Mouse (Mus musculus) hindbrain, embryonic 10.5 days (tissue): ENCODE results near the gene Fanci. TPM values are rescaled to one million over a fixed set of nuclear protein-coding genes. Genes with fewer than 3 reads are reported as not detected.
A peak's percentile ranks its signal among the peaks of the same experiment; 100 is the strongest.

Experiments used
- DNase-seq: peaks from one replicate; pipeline ENCODE4 v3.0.0-alpha.2; 2017; ENCODE audit warnings: low spot score
- H3K27ac ChIP-seq: fragments of 300-500 bp; sonication (generic); 2 replicates; pipeline ENCODE4 v1.5.1; 2016; ENCODE audit warnings: mild to moderate bottlenecking, moderate library complexity
- H3K27me3 ChIP-seq: fragments of 300-500 bp; sonication (generic); 2 replicates; pipeline ENCODE4 v1.6.1; 2016; ENCODE audit warnings: mild to moderate bottlenecking; ENCODE audit not compliant: poor library complexity, insufficient read depth, severe bottlenecking
- H3K36me3 ChIP-seq: fragments of 300-500 bp; sonication (generic); 2 replicates; pipeline ENCODE4 v1.6.1; 2016; ENCODE audit warnings: mild to moderate bottlenecking, moderate library complexity
- H3K4me1 ChIP-seq: fragments of 300-500 bp; sonication (generic); replicated peaks from 2 replicates; pipeline ENCODE4 v1.6.1; 2016; ENCODE audit warnings: mild to moderate bottlenecking
- H3K4me3 ChIP-seq: fragments of 300-500 bp; sonication (generic); 2 replicates; pipeline ENCODE4 v1.5.1; 2016; ENCODE audit warnings: mild to moderate bottlenecking, moderate library complexity
- H3K9me3 ChIP-seq: fragments of 300-500 bp; sonication (generic); 2 replicates; pipeline ENCODE4 v1.6.1; 2016; ENCODE audit warnings: mild to moderate bottlenecking, moderate library complexity
- WGBS: fragments of 180-500 bp; shearing (Covaris S2); methylation state at CpG from one replicate; pipeline ENCODE4 v1.1.7; 2016; 5-methylcytosine and 5-hydroxymethylcytosine counted together
- polyA plus RNA-seq: library from polyadenylated mRNA; unstranded; fragments of >200 nt; fragmentation: Nextera tagmentation; extraction: Ambion mirVana; gene quantifications from 2 replicates; pipeline ENCODE4 v1.2.1, GENCODE M21; 2016

The Fanci gene
- polyA plus RNA-seq: 16.1 and 19.5 TPM in 2 replicates

- DNase-seq: peak; percentile 95
- Histone ChIP-seq H3K4me3 (peak within 1 kb of the TSS; percentile 85), H3K27me3 (no peaks in the 10 kb centered on the region), H3K9me3 (no peaks in the 10 kb centered on the region), H3K36me3 (peaks cover 6% of the 10 kb centered on the region; the same call in 1 of the 2 replicates), H3K4me1 (peaks cover 36% of the 10 kb centered on the region), H3K27ac (peak within 1 kb of the TSS; percentile 98)
- under 1% methylated on average over 44 of the region's 44 CpGs for WGBS
These were observed at the start of gene Fanci for GRCm38 (mm10) chr7:79391883-79392649. Fanci (plus strand) TSS chr7:79391929.

GRCm38 (mm10) chr7:79345902-79346301 lies 45.8 kb upstream of the Fanci start:
- Histone ChIP-seq H3K4me3 (no peak overlapping the region), H3K27me3 (no peaks in the 10 kb centered on the region), H3K36me3 (peaks cover 67% of the 10 kb centered on the region), H3K4me1 (no peaks in the 10 kb centered on the region), H3K9me3 (peaks cover 3% of the 10 kb centered on the region; the same call in 1 of the 2 replicates), H3K27ac (no peak overlapping the region)
- WGBS: 57% methylated on average over 4 of the region's 4 CpGs
- peak; percentile 50 for DNase-seq

GRCm38 (mm10) chr7:79346555-79347075 lies 45.1 kb upstream of the Fanci start:
- 82% methylated on average over 8 of the region's 8 CpGs for WGBS
- Histone ChIP-seq H3K27ac (no peak overlapping the region), H3K27me3 (no peaks in the 10 kb centered on the region), H3K4me3 (no peak overlapping the region), H3K36me3 (peaks cover 74% of the 10 kb centered on the region), H3K9me3 (peaks cover 3% of the 10 kb centered on the region; the same call in 1 of the 2 replicates), H3K4me1 (no peaks in the 10 kb centered on the region)
- no peak for DNase-seq

GRCm38 (mm10) chr7:79347108-79347813 lies 44.5 kb upstream of the Fanci start:
- no peak for DNase-seq
- whole genome bisulfite sequencing: 84% methylated on average over 13 of the region's 13 CpGs
- H3K27me3 ChIP-seq: no peaks in the 10 kb centered on the region
- H3K4me3 ChIP-seq: no peak overlapping the region
- peaks cover 3% of the 10 kb centered on the region; the same call in 1 of the 2 replicates for H3K9me3 ChIP-seq
- no peak overlapping the region for H3K27ac ChIP-seq
- no peaks in the 10 kb centered on the region for H3K4me1 ChIP-seq
- H3K36me3 ChIP-seq: peaks cover 80% of the 10 kb centered on the region

GRCm38 (mm10) chr7:79348816-79349215 lies 42.9 kb upstream of the Fanci start:
- Histone ChIP-seq H3K4me3 (no peak overlapping the region), H3K4me1 (no peaks in the 10 kb centered on the region), H3K27ac (no peak overlapping the region), H3K27me3 (no peaks in the 10 kb centered on the region), H3K36me3 (peaks cover 78% of the 10 kb centered on the region), H3K9me3 (no peaks in the 10 kb centered on the region)
- WGBS: 88% methylated on average over 8 of the region's 8 CpGs
- no peak for DNase-seq

GRCm38 (mm10) chr7:79349738-79350386 lies 41.9 kb upstream of the Fanci start:
- H3K27ac ChIP-seq: no peak overlapping the region
- WGBS: 38% methylated on average over 12 of the region's 12 CpGs
- peaks cover 76% of the 10 kb centered on the region for H3K36me3 ChIP-seq
- H3K27me3 ChIP-seq: no peaks in the 10 kb centered on the region
- no peaks in the 10 kb centered on the region for H3K4me1 ChIP-seq
- no peaks in the 10 kb centered on the region for H3K9me3 ChIP-seq
- no peak overlapping the region for H3K4me3 ChIP-seq
- DNase-seq: peak; percentile 72

GRCm38 (mm10) chr7:79358350-79359182 lies 33.2 kb upstream of the Fanci start:
- H3K27ac ChIP-seq: no peak overlapping the region
- H3K4me3 ChIP-seq: no peak overlapping the region
- no peaks in the 10 kb centered on the region for H3K9me3 ChIP-seq
- H3K36me3 ChIP-seq: peaks cover 83% of the 10 kb centered on the region
- DNase-seq: no peak
- no peaks in the 10 kb centered on the region for H3K27me3 ChIP-seq
- WGBS: 80% methylated on average over 15 of the region's 15 CpGs
- H3K4me1 ChIP-seq: peaks cover 9% of the 10 kb centered on the region

- no peaks in the 10 kb centered on the region for H3K9me3 ChIP-seq
- no peak overlapping the region for H3K27ac ChIP-seq
- WGBS: 89% methylated on average over 3 of the region's 3 CpGs
- H3K36me3 ChIP-seq: peaks cover 84% of the 10 kb centered on the region
- no peaks in the 10 kb centered on the region for H3K27me3 ChIP-seq
- DNase-seq: no peak
- no peak overlapping the region for H3K4me3 ChIP-seq
- H3K4me1 ChIP-seq: peaks cover 9% of the 10 kb centered on the region
These were observed 32.6 kb upstream of the Fanci start for GRCm38 (mm10) chr7:79359183-79359435.

GRCm38 (mm10) chr7:79360056-79360455 lies 31.7 kb upstream of the Fanci start:
- Histone ChIP-seq H3K4me1 (peaks cover 9% of the 10 kb centered on the region), H3K4me3 (no peak overlapping the region), H3K9me3 (no peaks in the 10 kb centered on the region), H3K27me3 (no peaks in the 10 kb centered on the region), H3K36me3 (peaks cover 82% of the 10 kb centered on the region), H3K27ac (no peak overlapping the region)
- WGBS: 72% methylated on average over 11 of the region's 11 CpGs
- no peak for DNase-seq

- H3K4me1 ChIP-seq: peaks cover 9% of the 10 kb centered on the region
- H3K9me3 ChIP-seq: no peaks in the 10 kb centered on the region
- WGBS: 71% methylated on average over 8 of the region's 8 CpGs
- no peaks in the 10 kb centered on the region for H3K27me3 ChIP-seq
- no peak for DNase-seq
- H3K4me3 ChIP-seq: no peak overlapping the region
- peak overlapping the region; percentile 60 for H3K27ac ChIP-seq
- peaks cover 71% of the 10 kb centered on the region for H3K36me3 ChIP-seq
These were observed 29.5 kb upstream of the Fanci start for GRCm38 (mm10) chr7:79362208-79362607.

GRCm38 (mm10) chr7:79362830-79363229 lies 28.9 kb upstream of the Fanci start:
- no peak for DNase-seq
- peaks cover 9% of the 10 kb centered on the region for H3K4me1 ChIP-seq
- no peak overlapping the region for H3K4me3 ChIP-seq
- H3K27ac ChIP-seq: no peak overlapping the region
- H3K9me3 ChIP-seq: no peaks in the 10 kb centered on the region
- no peaks in the 10 kb centered on the region for H3K27me3 ChIP-seq
- peaks cover 65% of the 10 kb centered on the region for H3K36me3 ChIP-seq
- WGBS: 92% methylated on average over 7 of the region's 7 CpGs

- Histone ChIP-seq H3K4me1 (peaks cover 9% of the 10 kb centered on the region), H3K4me3 (no peak overlapping the region), H3K36me3 (peaks cover 58% of the 10 kb centered on the region), H3K27ac (no peak overlapping the region), H3K9me3 (no peaks in the 10 kb centered on the region), H3K27me3 (no peaks in the 10 kb centered on the region)
- no peak for DNase-seq
- 82% methylated on average over 8 of the region's 8 CpGs for WGBS
These were observed 28.2 kb upstream of the Fanci start for GRCm38 (mm10) chr7:79363370-79364043.
